Mouse (Mus musculus) cerebellum, postnatal 25 days (tissue): ENCODE measurements at regions not wholly inside any gene's neighbourhood (a gene's known extent, or its start where the extent isn't known, plus 50 kb on each side); places are given as distances from the start of the nearest gene placed in this dataset.

Source experiments
- DNase-seq, 2 experiments: peaks; one replicate each; pipeline ENCODE4 v3.0.0; 2021; ENCODE audit warnings: mixed read lengths in 2 of 2

DNA sequence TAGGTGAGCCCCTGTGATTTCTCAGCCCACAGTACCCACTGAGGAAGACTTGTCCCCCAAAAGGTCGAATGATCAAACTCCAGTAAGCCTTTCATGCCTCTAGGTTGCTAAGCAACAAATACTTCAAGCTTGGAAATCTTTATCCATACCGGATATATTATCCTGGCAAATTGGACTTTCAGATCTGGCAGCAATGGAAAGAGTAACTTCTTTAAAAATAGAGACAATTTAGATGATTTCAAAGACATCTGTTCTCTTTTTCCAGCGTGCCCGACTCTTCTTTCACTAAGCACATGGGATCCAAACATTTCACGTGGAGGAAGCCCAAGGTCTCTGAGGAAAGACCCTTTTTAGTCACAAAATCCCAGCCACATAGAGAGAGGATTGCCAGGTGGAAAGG is 645.4 kb downstream of the Insc start:
- DNase-seq = no peak

DNA sequence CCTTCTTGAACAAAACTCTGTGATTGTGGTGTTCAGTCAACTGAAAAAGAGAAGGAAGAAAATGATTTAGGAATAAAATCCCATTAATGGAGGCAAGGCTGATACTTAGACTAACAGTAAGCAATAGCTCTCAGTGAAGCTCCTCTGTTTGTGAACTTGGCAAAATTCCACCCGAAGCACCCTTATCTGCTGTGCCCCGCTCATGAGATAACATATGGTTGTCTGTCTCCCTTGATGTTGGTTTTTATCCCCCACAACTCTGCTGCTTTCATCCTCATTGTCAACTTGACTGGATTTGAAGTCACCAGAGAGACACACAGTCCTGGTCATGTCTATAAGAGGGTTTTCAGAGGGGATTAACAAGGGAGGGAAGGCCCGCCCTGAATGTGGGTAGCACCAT is 646.1 kb downstream of the Sox6 start:
- no peak for DNase-seq

DNA sequence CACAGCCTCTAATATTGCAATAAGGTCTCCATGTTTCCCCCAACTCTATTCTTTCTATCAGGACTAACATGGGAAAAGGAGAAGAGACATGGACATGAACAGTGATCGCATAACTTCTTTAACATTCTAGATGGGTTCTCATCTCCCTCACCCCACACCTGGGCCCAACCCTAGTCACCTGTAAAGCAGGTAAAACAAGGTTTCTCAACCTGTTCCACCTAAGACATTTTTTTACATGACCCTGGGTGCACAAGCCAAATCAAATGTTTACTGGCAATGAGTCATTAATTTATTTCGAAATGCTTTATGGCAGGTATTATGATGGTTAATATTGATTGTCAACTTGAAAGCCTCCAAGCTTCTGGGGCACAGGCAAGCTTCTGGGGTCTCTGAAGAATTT is 640.4 kb downstream of the Sox6 start:
- DNase-seq = no peak

DNA sequence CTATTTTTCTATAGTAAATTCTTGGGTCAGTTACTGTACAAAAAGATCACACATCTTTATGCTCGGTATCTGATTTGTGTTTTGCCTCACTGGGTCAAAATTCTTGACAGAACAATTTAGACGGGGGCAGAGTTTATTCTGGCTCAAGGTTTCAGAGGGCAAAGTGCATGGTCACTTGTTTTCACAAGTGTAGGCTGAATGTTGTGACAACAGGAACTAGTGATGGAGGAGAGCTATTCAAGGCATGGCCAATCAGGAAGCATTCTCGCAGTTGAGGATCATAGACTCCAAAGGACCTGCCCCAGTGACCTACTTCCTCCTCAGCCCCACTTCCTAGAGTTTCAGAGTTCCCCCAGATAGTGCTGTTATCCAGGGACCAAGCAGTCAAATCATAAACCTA is 639.1 kb downstream of the Sox6 start:
- no peak for DNase-seq

DNA sequence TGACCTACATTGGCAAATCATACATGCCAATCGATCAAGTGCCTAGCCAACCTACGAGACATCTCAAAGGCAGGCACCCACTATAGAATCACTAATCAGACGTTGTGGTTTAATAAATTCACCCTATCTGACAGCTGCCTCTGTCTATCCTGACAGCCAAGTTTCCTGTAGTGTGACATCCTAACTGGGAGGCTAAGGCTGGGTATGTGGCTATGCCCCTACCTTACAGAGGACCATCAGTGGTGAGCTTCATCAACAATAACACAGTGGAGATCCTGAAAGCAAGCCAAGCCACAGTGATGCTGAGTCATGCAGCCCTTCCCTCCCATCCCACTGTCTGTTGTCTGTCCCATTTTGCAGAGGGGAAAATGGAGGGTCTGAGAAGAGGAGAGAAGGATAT is 630.7 kb downstream of the Sox6 start:
- no peak for DNase-seq

- DNase-seq = no peak
Observed at GRCm38 (mm10) chr7:115408915-115409314, 629.7 kb downstream of the Sox6 start.

DNA sequence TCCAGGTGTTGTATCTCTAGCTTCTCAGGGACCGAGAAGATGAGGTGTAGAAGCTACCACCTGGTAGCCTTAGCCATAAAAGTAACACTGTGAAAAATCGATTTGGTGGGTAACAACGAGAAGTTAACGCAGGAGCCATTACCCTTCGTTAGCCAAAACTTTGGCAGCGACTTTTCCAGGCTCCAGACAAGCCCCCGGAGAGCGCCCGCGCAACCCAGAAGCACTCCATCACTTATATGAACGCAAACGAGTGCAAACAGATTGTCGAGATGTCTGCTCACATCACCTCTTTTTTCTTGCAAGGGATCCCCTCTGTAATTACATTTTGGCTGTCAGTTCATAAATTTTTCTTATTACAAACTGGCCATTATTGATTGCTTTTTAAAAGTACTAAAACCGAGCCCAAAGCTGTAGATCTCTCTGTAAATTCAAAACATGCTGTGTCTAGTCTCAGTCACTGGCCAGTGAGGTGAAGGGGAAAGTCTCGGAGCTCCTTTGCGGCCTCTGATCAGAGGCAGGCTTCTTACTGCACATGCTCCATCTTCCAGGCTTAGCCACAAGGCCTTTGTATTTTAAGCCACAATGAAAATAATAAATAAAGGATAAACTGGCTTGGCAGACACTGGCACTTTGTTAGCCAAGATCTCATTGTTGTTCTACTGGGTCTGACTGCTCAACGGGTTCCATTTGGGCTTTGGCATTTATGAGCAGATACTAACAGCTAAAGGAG is 627.9 kb downstream of the Sox6 start:
- DNase-seq = no peak

DNA sequence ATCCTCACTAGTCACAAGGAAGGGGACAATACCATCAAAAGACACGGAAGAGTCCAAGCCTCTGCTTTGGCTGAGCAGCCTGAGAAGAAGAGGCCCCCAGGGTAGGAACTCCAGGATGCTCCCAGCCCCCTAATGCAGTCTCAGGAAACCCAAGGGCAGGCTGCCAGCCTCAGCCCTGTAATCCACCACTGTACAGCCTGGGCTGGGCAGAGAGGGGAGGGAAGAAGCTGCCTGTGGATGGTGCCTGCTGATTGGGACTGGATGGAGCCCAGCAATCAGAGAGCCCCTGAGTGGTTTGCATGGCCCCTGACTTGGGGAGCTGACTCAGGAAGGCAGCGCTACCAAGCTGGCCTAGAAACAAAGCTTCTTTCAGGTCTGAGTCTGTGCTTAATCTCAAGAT is 627.1 kb downstream of the Sox6 start:
- DNase-seq = peak in 1 of 2 experiments; percentile 14

- no peak for DNase-seq
Observed at GRCm38 (mm10) chr7:115415147-115415561, 623.4 kb downstream of the Sox6 start.
